Mouse (Mus musculus): Measurements from ENCODE around the gene Scfd1. TPM values are rescaled to one million over a fixed set of nuclear protein-coding genes. Genes with fewer than 3 reads are reported as not detected.

Gene Scfd1
- polyA plus RNA-seq, 1 experiment = 19.5 TPM

GRCm38 (mm10) chr12:51470881-51471280 lies 93.6 kb downstream of the Scfd1 start:
- TF ChIP-seq CTCF (IDR thresholded peaks at IDR 0.05; ENCODE audit: control insufficient read depth, insufficient read depth, low read length) (no peak), POLR2A (IDR thresholded peaks at IDR 0.05; ENCODE audit: borderline replicate concordance, control insufficient read depth, low read depth, low read length) (no peak)
- WGBS = 78% methylated on average over 4 of the region's 4 CpGs
- no peaks in the 10 kb centered on the region for H3K4me1 ChIP-seq (ENCODE audit: control insufficient read depth, insufficient read depth, low read length)
- H3K27ac ChIP-seq (ENCODE audit: control insufficient read depth, insufficient read depth, low read depth, low read length, poor library complexity) = no peak overlapping the region
- H3K4me3 ChIP-seq (replicated peaks; ENCODE audit: control insufficient read depth, low read depth, low read length) = no peak overlapping the region

- Histone ChIP-seq H3K4me3 (replicated peaks; ENCODE audit: control insufficient read depth, low read depth, low read length) (no peak overlapping the region), H3K4me1 (ENCODE audit: control insufficient read depth, insufficient read depth, low read length) (no peaks in the 10 kb centered on the region), H3K27ac (ENCODE audit: control insufficient read depth, insufficient read depth, low read depth, low read length, poor library complexity) (no peak overlapping the region)
- TF ChIP-seq CTCF (IDR thresholded peaks at IDR 0.05; ENCODE audit: control insufficient read depth, insufficient read depth, low read length) = no peak
- no peak for TF ChIP-seq POLR2A (IDR thresholded peaks at IDR 0.05; ENCODE audit: borderline replicate concordance, control insufficient read depth, low read depth, low read length)
- 86% methylated on average over 2 of the region's 2 CpGs for WGBS
Observed at GRCm38 (mm10) chr12:51481246-51481645, 103.9 kb downstream of the Scfd1 start.

- no peaks in the 10 kb centered on the region for H3K4me1 ChIP-seq (ENCODE audit: control insufficient read depth, insufficient read depth, low read length)
- H3K4me3 ChIP-seq (replicated peaks; ENCODE audit: control insufficient read depth, low read depth, low read length) = no peak overlapping the region
- no peak overlapping the region for H3K27ac ChIP-seq (ENCODE audit: control insufficient read depth, insufficient read depth, low read depth, low read length, poor library complexity)
- 67% methylated on average over 7 of the region's 7 CpGs for WGBS
- no peak for TF ChIP-seq POLR2A (IDR thresholded peaks at IDR 0.05; ENCODE audit: borderline replicate concordance, control insufficient read depth, low read depth, low read length)
- no peak for TF ChIP-seq CTCF (IDR thresholded peaks at IDR 0.05; ENCODE audit: control insufficient read depth, insufficient read depth, low read length)
Observed at GRCm38 (mm10) chr12:51492040-51492439, 114.7 kb downstream of the Scfd1 start.

GRCm38 (mm10) chr12:51493476-51493875 lies 116.2 kb downstream of the Scfd1 start:
- 86% methylated on average over 11 of the region's 11 CpGs for WGBS
- TF ChIP-seq POLR2A (IDR thresholded peaks at IDR 0.05; ENCODE audit: borderline replicate concordance, control insufficient read depth, low read depth, low read length) (no peak), CTCF (IDR thresholded peaks at IDR 0.05; ENCODE audit: control insufficient read depth, insufficient read depth, low read length) (no peak)
- Histone ChIP-seq H3K4me1 (ENCODE audit: control insufficient read depth, insufficient read depth, low read length) (no peaks in the 10 kb centered on the region), H3K27ac (ENCODE audit: control insufficient read depth, insufficient read depth, low read depth, low read length, poor library complexity) (no peak overlapping the region), H3K4me3 (replicated peaks; ENCODE audit: control insufficient read depth, low read depth, low read length) (no peak overlapping the region)

- H3K27ac ChIP-seq (ENCODE audit: control insufficient read depth, insufficient read depth, low read depth, low read length, poor library complexity) = no peak overlapping the region
- no peak for TF ChIP-seq CTCF (IDR thresholded peaks at IDR 0.05; ENCODE audit: control insufficient read depth, insufficient read depth, low read length)
- no peak for TF ChIP-seq POLR2A (IDR thresholded peaks at IDR 0.05; ENCODE audit: borderline replicate concordance, control insufficient read depth, low read depth, low read length)
- no peak overlapping the region for H3K4me3 ChIP-seq (replicated peaks; ENCODE audit: control insufficient read depth, low read depth, low read length)
- WGBS = 88% methylated on average over 20 of the region's 20 CpGs
- no peaks in the 10 kb centered on the region for H3K4me1 ChIP-seq (ENCODE audit: control insufficient read depth, insufficient read depth, low read length)
Observed at GRCm38 (mm10) chr12:51494641-51495040, 117.3 kb downstream of the Scfd1 start.

Other genes with a start within 250 kb of the Scfd1 start
- 8.2 and 9.4 TPM in 2 replicates for gene G2e3, start 29.4 kb upstream of the Scfd1 start, polyA plus RNA-seq (2011; ENCODE audit: insufficient read depth, insufficient read length, low replicate concordance, missing spikeins)
- not detected in 2 replicates for gene Coch, start 215.8 kb downstream of the Scfd1 start, polyA plus RNA-seq (2011; ENCODE audit: insufficient read depth, insufficient read length, low replicate concordance, missing spikeins)